Mouse (Mus musculus) midbrain, embryonic 11.5 days (tissue): ENCODE measurements at regions not wholly inside any gene's neighbourhood (a gene's known extent, or its start where the extent isn't known, plus 50 kb on each side); places are given as distances from the start of the nearest gene placed in this dataset.

ENCODE experiments used
- ATAC-seq: fragments of 200-750 bp; cut with Nextera tagmentation; 2 replicates; pipeline ENCODE4 v1.8.0; 2017; ENCODE audit warnings: moderate TSS enrichment, moderate library complexity; ENCODE audit not compliant: low FRiP score
- DNase-seq: peaks from one replicate; pipeline ENCODE4 v3.0.0; 2015; ENCODE audit warnings: low spot score; ENCODE audit errors: missing footprints
- H3K27ac ChIP-seq: fragments of 300-500 bp; sonication (generic); 2 replicates; pipeline ENCODE4 v1.5.1; 2014; ENCODE audit warnings: low read depth, low read length
- H3K27me3 ChIP-seq: fragments of 300-500 bp; sonication (generic); 2 replicates; pipeline ENCODE4 v1.6.1; 2014; ENCODE audit warnings: mild to moderate bottlenecking, low read length, moderate library complexity, mixed read lengths; ENCODE audit not compliant: control insufficient read depth, insufficient read depth
- H3K36me3 ChIP-seq: fragments of 300-500 bp; sonication (generic); 2 replicates; pipeline ENCODE4 v1.6.1; 2014; ENCODE audit warnings: mild to moderate bottlenecking, low read length, moderate library complexity, mixed read lengths; ENCODE audit not compliant: control insufficient read depth, insufficient read depth
- H3K4me1 ChIP-seq: fragments of 300-500 bp; sonication (generic); 2 replicates; pipeline ENCODE4 v1.6.1; 2014; ENCODE audit warnings: low read length; ENCODE audit not compliant: control insufficient read depth, insufficient read depth
- H3K4me2 ChIP-seq: fragments of 300-500 bp; sonication (generic); 2 replicates; pipeline ENCODE4 v1.6.1; 2014; ENCODE audit warnings: mild to moderate bottlenecking, moderate library complexity
- H3K4me3 ChIP-seq: fragments of 300-500 bp; sonication (generic); 2 replicates; pipeline ENCODE4 v1.5.1; 2014; ENCODE audit warnings: low read depth, low read length
- H3K9ac ChIP-seq: fragments of 300-500 bp; sonication (generic); 2 replicates; pipeline ENCODE4 v1.6.1; 2014; ENCODE audit warnings: low read length
- H3K9me3 ChIP-seq: fragments of 300-500 bp; sonication (generic); 2 replicates; pipeline ENCODE4 v1.6.1; 2016; ENCODE audit warnings: low read length; ENCODE audit not compliant: control insufficient read depth
- WGBS: fragments of 180-500 bp; shearing (Covaris S2); extraction: QIAGEN DNeasy Blood & Tissue Kit; methylation state at CpG from one replicate; pipeline ENCODE4 v1.1.7; 2014; 5-methylcytosine and 5-hydroxymethylcytosine counted together

DNA sequence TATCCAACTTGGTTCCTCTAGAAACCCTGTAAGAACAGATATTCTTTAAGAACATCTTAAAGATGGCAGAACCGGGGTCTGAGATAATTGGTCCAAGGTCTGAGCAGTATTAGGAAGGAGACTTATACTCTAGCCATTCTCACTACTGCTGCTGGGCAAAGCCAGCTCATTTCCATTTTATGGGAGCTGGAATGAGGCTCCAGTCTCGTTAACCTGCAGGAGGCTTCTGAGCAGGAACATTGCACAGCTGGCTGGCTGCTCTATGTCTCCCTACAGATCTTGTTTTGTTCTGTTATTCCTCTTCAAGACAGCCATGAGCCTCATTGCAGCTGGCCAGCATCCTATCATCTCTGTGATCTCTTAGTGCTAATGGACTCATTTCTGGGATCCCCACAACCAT lies 136.3 kb upstream of the Mylip start:
- Histone ChIP-seq H3K4me2 (no peak overlapping the region), H3K9me3 (no peaks in the 10 kb centered on the region), H3K36me3 (no peaks in the 10 kb centered on the region), H3K9ac (no peak overlapping the region), H3K4me3 (no peak overlapping the region), H3K27ac (no peak overlapping the region), H3K4me1 (0 out of 2 replicates have a peak, but pooled peaks cover 2% of the 10 kb centered on the region), H3K27me3 (no peaks in the 10 kb centered on the region)
- no peak for ATAC-seq
- DNase-seq: no peak
- WGBS: 66% methylated on average over 2 of the region's 2 CpGs

DNA sequence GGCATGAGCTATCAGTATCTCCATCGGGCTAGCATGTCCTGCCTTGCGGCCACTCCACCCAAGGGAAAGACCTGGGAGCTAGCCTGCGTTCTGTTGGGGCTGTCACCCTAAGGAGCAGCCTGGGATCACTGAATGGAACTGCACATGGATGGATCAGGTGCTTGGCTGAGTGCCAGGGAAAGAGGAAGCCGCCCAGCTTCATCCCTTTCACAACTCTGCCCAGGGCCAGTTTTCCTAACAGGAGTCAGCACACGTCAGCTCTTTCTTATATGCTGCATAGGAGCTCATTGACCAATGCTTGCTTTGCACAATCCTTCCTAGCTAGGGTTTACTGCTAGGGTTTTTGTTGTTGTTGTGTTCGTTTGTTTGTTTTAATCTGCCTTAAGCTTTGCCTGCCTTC lies 134.3 kb upstream of the Mylip start:
- H3K4me1 ChIP-seq: no peaks in the 10 kb centered on the region
- H3K9ac ChIP-seq: no peak overlapping the region
- peak; percentile 47 for DNase-seq
- no peak for ATAC-seq
- H3K36me3 ChIP-seq: no peaks in the 10 kb centered on the region
- no peaks in the 10 kb centered on the region for H3K9me3 ChIP-seq
- WGBS: 85% methylated on average over 6 of the region's 6 CpGs
- H3K27me3 ChIP-seq: no peaks in the 10 kb centered on the region
- no peak overlapping the region for H3K27ac ChIP-seq
- H3K4me2 ChIP-seq: no peak overlapping the region
- no peak overlapping the region for H3K4me3 ChIP-seq

DNA sequence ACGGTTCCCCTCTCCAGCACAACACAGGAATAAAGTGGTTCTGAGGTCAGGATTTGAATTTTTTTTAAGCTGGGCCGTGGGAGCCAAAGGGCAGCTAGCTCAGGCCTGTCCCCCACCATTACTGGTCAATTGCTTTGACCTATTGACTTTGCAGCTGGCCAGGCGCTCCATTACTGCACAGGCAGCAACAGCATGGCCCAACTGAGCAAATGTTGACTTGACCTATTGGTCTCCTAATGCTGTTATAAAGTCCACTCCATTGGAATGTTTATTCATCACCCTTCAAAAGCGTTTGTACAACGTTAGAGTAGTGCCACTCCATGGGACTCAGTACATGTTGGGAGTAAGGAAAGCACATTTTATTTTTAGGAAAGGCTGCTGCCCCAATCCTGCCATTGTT lies 127.5 kb upstream of the Mylip start:
- Histone ChIP-seq H3K4me3 (no peak overlapping the region), H3K27ac (no peak overlapping the region), H3K27me3 (no peaks in the 10 kb centered on the region), H3K9me3 (no peaks in the 10 kb centered on the region), H3K4me1 (no peaks in the 10 kb centered on the region), H3K9ac (no peak overlapping the region), H3K36me3 (no peaks in the 10 kb centered on the region), H3K4me2 (no peak overlapping the region)
- ATAC-seq (no peak), DNase-seq (no peak)
- WGBS: 48% methylated on average over 5 of the region's 5 CpGs

DNA sequence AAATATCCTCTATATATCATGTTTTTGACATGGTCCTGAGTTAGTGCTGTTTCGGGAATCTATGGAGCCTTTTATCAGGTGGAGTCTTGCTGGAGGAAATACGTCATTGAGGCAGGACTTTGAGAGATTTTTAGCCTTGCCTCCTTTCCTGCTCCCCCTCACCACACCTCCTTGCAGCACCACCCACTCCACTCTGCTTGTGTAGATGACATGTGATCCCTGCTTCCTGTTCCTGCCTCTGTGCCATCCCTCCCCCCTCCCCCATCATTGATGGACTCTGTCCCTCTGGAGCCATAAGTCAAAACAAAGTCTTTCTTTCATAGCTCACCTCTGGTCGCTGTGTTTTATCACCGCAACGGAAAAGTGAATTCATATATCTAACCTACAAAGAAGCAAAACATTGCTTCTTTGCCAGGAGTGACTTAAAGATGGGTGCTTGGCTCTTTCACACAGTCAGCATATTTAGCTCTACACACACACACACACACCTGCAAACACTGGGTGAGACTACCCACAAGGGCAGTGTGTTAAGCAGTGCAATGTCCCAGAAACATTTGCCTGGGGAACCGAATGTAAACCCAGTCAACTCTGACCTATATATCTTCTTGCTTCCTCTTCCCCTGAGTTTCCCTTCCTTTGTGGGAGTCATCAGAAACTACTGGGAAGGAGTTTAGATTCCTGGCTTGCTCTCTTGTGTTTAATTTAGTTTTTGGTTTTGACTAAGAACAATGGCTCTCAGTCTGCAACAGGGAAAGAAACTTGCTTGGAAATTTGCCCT lies 123.1 kb upstream of the Mylip start:
- H3K4me3 ChIP-seq: no peak overlapping the region
- H3K27me3 ChIP-seq: no peaks in the 10 kb centered on the region
- no peak overlapping the region for H3K27ac ChIP-seq
- H3K4me1 ChIP-seq: no peaks in the 10 kb centered on the region
- no peaks in the 10 kb centered on the region for H3K36me3 ChIP-seq
- ATAC-seq (no peak), DNase-seq (no peak)
- no peak overlapping the region for H3K9ac ChIP-seq
- H3K4me2 ChIP-seq: no peak overlapping the region
- 90% methylated on average over 6 of the region's 6 CpGs for WGBS
- no peaks in the 10 kb centered on the region for H3K9me3 ChIP-seq

DNA sequence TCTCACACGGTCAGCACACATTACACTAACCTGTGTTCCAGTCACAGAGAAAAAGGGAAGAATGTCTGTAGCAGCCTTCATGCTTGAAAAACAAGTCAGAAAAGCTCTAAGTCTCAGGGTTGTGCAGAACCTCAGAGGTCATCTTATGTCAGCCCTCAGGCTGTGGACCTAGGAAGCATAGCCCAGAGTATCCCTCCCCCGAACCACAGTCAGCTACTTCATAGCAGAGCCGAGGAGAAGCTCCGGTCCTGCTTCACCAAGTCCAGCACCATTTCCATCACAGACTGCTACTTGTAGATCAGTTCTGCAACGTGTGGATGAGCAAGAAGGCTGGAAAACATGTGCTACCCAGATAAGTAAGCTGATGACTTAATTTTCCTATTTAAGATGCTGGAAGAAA lies 122.1 kb upstream of the Mylip start:
- WGBS: 84% methylated on average over 5 of the region's 5 CpGs
- Histone ChIP-seq H3K27ac (no peak overlapping the region), H3K4me3 (no peak overlapping the region), H3K27me3 (no peaks in the 10 kb centered on the region), H3K9me3 (no peaks in the 10 kb centered on the region), H3K4me2 (no peak overlapping the region), H3K9ac (no peak overlapping the region), H3K4me1 (no peaks in the 10 kb centered on the region), H3K36me3 (no peaks in the 10 kb centered on the region)
- no peak for ATAC-seq
- DNase-seq: no peak

DNA sequence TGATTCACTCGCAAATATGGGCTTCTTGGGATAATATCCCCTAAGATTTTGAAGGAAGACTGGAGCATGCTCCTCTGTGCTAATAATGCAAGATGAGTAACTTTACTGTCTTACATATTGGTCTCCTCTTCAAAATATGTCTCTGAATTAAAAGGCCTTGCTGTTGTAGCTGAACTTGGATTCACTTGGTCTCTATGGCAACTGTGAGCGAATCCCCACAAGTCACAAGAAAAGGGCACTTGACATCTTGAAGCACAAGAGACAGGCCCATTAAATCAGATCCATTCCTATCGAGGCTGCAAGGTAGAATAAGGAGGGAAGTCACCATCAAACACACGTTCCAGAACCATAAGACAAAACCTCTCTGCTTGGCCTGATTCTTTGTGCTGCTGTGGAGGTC lies 121.6 kb upstream of the Mylip start:
- Histone ChIP-seq H3K4me2 (no peak overlapping the region), H3K36me3 (no peaks in the 10 kb centered on the region), H3K9ac (no peak overlapping the region), H3K4me3 (no peak overlapping the region), H3K27me3 (no peaks in the 10 kb centered on the region), H3K9me3 (no peaks in the 10 kb centered on the region), H3K4me1 (no peaks in the 10 kb centered on the region), H3K27ac (no peak overlapping the region)
- no peak for ATAC-seq
- DNase-seq: no peak
- WGBS: 70% methylated on average over 4 of the region's 4 CpGs

DNA sequence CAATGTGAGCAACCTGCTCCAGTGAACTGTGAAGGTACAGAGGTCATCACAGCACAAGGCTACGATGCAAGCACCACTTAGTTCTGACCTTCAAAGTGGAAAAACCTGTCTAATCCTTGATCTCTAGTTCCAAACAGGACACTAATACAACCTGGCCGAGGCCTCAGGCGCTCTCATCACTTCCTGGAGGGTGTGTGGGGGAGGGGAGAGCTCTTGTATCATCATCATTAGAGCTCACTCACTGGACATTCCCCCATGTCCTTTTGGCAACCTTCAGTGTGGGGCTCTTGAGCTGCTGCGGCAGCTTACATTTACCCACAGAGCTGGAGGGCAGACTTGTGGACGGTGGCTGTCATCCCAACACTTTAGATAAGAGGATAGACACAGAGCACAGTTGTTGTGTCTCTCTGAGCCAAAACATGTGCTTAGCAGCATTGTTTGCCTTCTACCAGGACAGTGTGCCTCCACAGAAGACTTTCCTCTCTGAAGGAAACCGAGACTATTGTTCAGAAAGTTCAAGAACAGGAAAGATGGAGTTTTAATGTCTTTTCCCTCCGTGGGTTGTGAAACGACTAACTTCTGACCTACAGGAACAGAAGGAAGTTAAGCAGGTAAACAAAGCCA lies 115.2 kb upstream of the Mylip start:
- H3K9ac ChIP-seq: no peak overlapping the region
- no peak overlapping the region for H3K27ac ChIP-seq
- H3K4me2 ChIP-seq: no peak overlapping the region
- no peak overlapping the region for H3K4me3 ChIP-seq
- H3K9me3 ChIP-seq: no peaks in the 10 kb centered on the region
- no peaks in the 10 kb centered on the region for H3K27me3 ChIP-seq
- ATAC-seq: no peak
- H3K4me1 ChIP-seq: no peaks in the 10 kb centered on the region
- no peak for DNase-seq
- WGBS: 82% methylated on average over 8 of the region's 8 CpGs
- no peaks in the 10 kb centered on the region for H3K36me3 ChIP-seq

DNA sequence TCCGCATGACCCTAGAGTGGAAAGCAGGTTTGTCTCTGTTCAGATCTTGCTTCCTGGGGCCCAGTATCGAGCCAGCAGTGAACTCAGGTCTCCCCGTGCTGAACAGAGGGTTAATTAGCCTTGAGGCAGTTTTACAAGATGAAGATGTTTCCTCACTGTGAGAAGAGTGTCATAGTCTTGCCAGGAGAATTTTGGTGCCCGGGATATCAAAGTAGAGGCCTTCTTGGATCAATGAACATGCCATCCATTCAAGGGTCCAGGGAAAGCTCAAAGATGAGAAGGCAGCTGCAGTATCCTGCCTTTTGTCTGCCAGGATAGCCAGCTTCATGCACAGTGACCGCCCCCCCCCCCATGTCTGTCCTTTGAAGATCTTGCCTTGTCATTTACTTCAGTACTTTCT lies 114.2 kb upstream of the Mylip start:
- Histone ChIP-seq H3K27ac (no peak overlapping the region), H3K9ac (no peak overlapping the region), H3K4me2 (no peak overlapping the region), H3K36me3 (no peaks in the 10 kb centered on the region), H3K9me3 (no peaks in the 10 kb centered on the region), H3K4me3 (no peak overlapping the region), H3K4me1 (no peaks in the 10 kb centered on the region), H3K27me3 (no peaks in the 10 kb centered on the region)
- DNase-seq: no peak
- WGBS: 73% methylated on average over 5 of the region's 5 CpGs
- ATAC-seq: no peak

DNA sequence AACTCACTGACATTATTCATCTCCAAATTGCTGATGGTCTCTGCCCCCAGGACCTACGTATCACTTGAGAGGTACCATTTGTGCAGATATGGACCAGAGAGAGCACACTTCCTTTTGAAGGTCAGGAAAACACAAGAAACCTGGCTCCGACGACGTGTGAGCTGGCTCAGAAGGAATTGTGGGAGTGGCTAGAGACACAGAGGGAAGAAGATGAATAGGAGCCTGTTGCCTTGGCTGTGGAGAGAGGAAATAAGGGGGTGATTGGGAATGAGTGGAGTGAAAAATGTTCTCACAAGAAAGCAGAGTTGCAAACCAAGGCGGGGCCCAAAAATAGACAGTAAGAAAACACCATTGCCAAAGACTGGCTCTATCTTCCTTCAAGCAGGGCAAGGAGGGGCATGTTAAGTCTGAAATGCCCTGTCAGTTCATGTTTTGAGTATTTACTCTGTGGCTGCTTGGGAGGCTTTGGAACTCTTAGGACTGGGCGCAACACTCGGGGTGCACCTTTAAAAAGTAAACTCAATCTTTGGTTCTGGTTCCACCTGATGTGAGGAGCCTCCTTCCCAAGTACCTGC lies 111.6 kb upstream of the Mylip start:
- H3K9ac ChIP-seq: no peak overlapping the region
- no peak overlapping the region for H3K4me2 ChIP-seq
- DNase-seq: no peak
- no peak overlapping the region for H3K27ac ChIP-seq
- H3K27me3 ChIP-seq: no peaks in the 10 kb centered on the region
- H3K9me3 ChIP-seq: no peaks in the 10 kb centered on the region
- no peaks in the 10 kb centered on the region for H3K36me3 ChIP-seq
- WGBS: 85% methylated on average over 7 of the region's 7 CpGs
- no peak for ATAC-seq
- H3K4me3 ChIP-seq: no peak overlapping the region
- no peaks in the 10 kb centered on the region for H3K4me1 ChIP-seq
